Mouse (Mus musculus) macrophage (primary cell): ENCODE results near the gene Mtcl1. TPM values are rescaled to one million over a fixed set of nuclear protein-coding genes. Genes with fewer than 3 reads are reported as not detected.

ENCODE experiments used
- H3K27ac ChIP-seq: fragments of 350-480 bp; formaldehyde crosslinking; 2 replicates; pipeline ENCODE4 v1.9.0; 2021
- H3K36me3 ChIP-seq: fragments of 350-480 bp; formaldehyde crosslinking; 2 replicates; pipeline ENCODE4 v1.9.0; 2021; ENCODE audit errors: inconsistent target
- H3K4me3 ChIP-seq: fragments of 350-480 bp; formaldehyde crosslinking; 2 replicates; pipeline ENCODE4 v1.9.0; 2021; ENCODE audit errors: inconsistent target
- H3K79me2 ChIP-seq: fragments of 350-480 bp; formaldehyde crosslinking; 2 replicates; pipeline ENCODE4 v1.9.0; 2021; ENCODE audit errors: inconsistent target
- WGBS: methylation state at CpG from one replicate; pipeline ENCODE4 v1.1.7; 2026; ENCODE audit warnings: inconsistent platforms; ENCODE audit not compliant: missing documents; 5-methylcytosine and 5-hydroxymethylcytosine counted together
- polyA plus RNA-seq: library from polyadenylated mRNA; stranded (reverse); fragments of 250-400 nt; gene quantifications from 3 replicates; pipeline ENCODE4 v1.2.4, GENCODE M21; 2018; ENCODE audit warnings: inconsistent platforms

Gene Mtcl1
- polyA plus RNA-seq, 1 experiment from 2014 or later, result not detected

DNA sequence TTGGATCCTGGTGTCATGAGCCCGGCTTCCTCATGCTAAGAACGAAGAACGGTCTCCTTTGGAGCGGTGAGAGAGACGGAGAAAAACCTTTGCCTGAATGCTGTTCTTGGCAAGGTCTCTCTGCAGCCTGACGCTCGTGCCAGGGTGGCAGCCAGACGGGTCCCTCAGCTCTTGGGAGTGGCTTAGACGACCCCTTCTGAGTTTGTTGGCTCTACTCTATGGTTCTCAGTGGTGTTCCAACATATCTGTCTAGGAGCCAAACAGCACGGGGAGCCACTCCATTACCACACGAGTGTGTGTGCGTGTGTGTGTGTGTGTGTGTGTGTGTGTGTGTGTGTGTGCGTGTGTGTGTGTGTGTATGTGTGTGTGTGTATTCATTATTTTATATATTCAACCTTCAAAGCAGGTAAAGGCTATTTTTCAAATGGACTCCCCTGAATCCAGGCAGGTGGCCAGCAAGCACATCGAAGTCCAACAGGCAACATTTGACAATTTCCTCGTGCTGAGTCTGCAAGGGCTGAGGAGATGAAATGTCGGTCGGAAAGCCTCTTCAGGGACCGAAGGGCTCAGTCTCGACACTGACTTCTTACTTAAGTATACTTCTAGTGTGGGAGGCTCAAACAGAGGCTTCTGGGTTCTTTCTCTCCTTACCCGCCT is 128.7 kb downstream of the Mtcl1 start:
- Histone ChIP-seq H3K36me3 (no peaks in the 10 kb centered on the region), H3K79me2 (no peaks in the 10 kb centered on the region), H3K4me3 (no peak overlapping the region), H3K27ac (no peak overlapping the region)
- WGBS, result 84% methylated on average over 13 of the region's 20 CpGs

DNA sequence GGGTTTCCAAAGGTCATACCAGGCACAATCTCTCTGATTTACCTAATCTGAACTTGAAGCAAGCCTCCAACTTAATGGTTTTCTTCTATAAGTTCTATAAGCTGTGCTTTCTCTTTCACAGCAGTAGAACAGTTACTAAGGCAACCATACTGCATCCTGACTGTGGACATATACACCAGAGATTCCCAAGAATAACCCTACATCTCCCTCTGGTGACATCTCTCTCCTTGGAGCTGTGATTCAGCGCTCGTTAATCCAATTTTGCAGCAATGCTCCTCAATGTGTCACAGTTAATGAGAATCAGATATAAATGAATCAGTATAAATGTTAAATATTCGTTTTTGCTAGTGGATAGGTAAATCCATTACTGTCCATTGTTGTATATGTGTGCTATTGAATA is 131.5 kb downstream of the Mtcl1 start:
- Histone ChIP-seq H3K4me3 (no peak overlapping the region), H3K27ac (no peak overlapping the region), H3K36me3 (no peaks in the 10 kb centered on the region), H3K79me2 (no peaks in the 10 kb centered on the region)
- WGBS, result 84% methylated on average over 3 of the region's 3 CpGs

DNA sequence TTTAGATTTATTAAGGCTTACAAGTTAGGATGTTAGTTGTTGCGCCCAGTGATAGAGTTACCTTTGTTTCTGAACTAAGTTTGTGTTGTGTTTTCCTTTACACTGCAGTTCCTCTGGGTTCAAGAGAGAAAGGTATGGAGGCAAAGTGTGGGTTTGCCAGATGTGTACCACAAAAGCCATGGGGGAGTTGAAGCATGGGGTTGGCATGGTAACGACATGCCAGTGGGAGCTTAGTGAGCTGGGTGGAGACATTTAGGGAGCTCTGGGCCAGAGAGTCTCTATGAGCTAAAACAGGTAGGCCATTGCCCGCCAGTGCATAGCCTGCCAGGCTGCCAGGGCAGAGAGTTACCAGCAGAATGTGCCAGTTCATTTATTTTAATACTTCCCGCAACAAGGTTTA is 132.0 kb downstream of the Mtcl1 start:
- WGBS, result 98% methylated on average over 4 of the region's 4 CpGs

DNA sequence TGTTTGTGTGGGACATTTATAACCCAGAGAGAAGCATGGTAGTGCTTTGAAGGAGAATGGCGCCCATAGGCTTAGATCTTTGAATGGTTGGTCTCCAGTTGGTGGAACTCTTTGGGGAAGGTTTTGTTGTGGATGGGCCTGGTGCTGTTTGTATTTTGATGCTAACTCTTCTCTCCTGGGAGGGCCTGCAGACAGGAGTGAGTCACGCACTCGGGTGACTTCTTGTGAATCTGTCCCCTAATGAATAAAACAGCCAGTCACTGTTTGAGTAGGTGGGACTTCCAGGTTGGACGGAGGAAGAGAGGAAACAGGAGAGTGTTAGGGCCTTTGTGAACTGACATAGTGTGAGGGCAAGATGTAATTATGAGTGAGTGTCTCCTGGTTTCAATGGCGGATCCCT is 132.4 kb downstream of the Mtcl1 start:
- no peaks in the 10 kb centered on the region for H3K79me2 ChIP-seq
- no peak overlapping the region for H3K27ac ChIP-seq
- WGBS, result 93% methylated on average over 5 of the region's 5 CpGs
- H3K36me3 ChIP-seq, result no peaks in the 10 kb centered on the region
- no peak overlapping the region for H3K4me3 ChIP-seq

More for the DNA sequence above, 132.0 kb downstream of the Mtcl1 start:
- H3K27ac ChIP-seq, result no peak overlapping the region
- no peaks in the 10 kb centered on the region for H3K79me2 ChIP-seq
- H3K36me3 ChIP-seq, result no peaks in the 10 kb centered on the region
- no peak overlapping the region for H3K4me3 ChIP-seq

DNA sequence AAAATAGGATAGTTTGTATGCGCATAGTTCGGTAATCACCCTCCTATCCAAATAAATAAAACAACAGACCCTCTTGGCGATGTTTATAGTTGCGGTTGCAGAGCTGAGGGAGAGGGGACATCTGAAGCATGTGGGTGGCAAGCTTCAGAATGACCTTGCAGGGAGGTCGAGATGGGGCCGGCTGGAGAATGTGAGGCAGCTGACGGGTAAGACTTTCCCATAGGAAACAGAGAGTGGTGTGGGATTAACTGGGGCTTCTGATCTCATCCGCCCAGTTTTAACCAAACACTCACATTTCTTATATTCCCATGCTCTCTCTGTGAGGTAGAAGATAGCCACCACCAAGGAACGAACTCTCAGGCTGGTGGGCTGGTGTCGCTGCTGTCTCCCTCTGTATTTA is 134.1 kb downstream of the Mtcl1 start:
- no peak overlapping the region for H3K27ac ChIP-seq
- no peaks in the 10 kb centered on the region for H3K79me2 ChIP-seq
- H3K36me3 ChIP-seq, result no peaks in the 10 kb centered on the region
- no peak overlapping the region for H3K4me3 ChIP-seq
- 38% methylated on average over 9 of the region's 10 CpGs for WGBS

DNA sequence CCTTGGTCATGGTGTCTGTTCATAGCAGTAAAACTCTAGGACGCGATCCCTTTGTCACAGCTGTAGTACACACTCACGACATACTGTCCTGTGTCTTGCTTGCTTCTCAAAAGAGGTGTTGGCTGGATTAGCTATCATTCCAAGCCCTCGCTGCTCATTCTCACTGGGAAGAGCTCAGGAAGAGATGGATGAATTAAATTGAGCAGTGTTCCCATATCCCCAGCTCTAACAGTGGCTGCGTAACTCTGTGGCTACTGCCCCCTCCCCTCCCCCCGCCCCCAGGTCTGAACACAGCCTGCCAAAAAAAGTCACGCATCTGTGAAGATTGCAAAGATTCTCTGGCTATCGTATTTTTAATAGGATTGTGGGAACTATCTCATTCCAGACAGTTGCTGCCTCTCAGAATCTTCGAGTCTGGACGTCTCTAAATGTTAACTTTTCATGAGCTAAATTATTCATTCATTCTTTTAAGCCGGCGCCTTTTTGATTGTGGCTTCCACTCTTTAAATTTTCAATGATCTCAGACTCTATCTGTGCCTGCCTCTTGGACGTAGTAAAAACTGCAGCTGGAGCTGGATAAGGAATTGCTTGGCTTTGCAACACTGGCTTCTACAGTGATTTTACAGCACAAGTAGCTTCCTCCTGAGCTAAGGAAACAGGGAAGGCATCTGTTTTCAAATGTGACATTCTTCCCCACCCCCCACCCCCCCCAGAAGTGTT is 134.8 kb downstream of the Mtcl1 start:
- Histone ChIP-seq H3K27ac (no peak overlapping the region), H3K4me3 (no peak overlapping the region), H3K36me3 (no peaks in the 10 kb centered on the region), H3K79me2 (no peaks in the 10 kb centered on the region)
- 58% methylated on average over 13 of the region's 13 CpGs for WGBS

DNA sequence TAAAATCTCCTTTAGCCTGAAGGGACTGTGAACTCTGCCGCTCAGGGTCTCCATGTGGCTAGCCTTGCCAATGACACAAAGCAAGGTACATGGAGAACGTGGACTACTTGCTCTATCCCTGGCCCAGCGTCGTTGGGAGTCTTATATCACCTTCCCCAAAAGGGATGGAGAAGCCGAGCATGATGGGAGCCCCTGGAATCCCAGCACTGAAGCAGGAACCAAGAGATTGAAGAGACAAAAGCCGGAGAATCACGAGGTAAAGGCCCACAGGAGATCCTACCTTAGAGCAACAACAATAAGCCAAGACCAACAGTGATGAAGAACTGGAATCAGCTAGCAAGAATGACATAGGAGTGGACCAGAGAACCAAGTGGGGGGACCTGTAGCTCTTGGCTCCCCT is 147.6 kb downstream of the Mtcl1 start:
- Histone ChIP-seq H3K27ac (no peak overlapping the region), H3K79me2 (no peaks in the 10 kb centered on the region), H3K4me3 (no peak overlapping the region), H3K36me3 (no peaks in the 10 kb centered on the region)
- whole genome bisulfite sequencing, result 91% methylated on average over 7 of the region's 7 CpGs

DNA sequence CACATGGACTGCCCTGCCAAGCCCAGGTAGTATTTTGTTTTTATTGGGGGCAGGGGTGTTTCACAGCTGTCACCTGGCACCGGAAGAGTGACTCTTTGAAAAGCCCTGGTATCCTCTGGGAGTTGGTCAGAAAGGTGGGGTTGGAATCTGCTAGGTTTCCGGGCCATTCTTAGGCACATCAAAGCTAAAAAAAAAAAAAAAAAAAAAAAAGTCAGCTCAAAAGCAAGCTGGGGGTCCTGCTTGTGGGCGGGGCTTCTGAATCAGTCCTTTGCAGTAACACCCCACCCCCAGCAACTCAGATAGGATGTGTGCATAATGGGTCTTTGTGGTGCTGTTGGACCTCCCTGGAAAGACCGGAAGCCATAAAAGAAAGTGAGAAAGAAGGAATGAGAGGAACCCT is 148.3 kb downstream of the Mtcl1 start:
- WGBS, result 62% methylated on average over 4 of the region's 4 CpGs
- no peaks in the 10 kb centered on the region for H3K36me3 ChIP-seq
- H3K4me3 ChIP-seq, result no peak overlapping the region
- no peak overlapping the region for H3K27ac ChIP-seq
- H3K79me2 ChIP-seq, result no peaks in the 10 kb centered on the region

DNA sequence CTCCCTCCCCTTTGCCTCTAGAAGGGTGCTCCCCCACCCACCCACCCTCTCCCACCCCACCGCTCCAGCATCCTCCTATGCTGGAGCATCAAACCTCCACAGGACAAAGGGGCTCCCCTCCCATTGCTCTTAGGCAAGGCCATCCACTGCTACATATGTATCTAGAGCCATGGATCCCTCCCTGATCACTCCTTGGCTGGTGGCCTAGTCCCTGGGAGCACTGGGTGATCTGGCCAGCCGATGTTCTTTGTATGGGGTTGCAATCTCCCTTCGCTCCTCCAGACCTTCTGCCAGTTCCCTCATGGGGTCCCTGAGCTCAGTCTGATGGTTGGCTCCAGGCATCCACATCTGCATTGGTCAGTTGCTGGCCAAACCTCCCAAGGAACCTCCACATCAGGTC is 151.8 kb downstream of the Mtcl1 start:
- H3K4me3 ChIP-seq, result no peak overlapping the region
- 92% methylated on average over 2 of the region's 3 CpGs for WGBS
- no peak overlapping the region for H3K27ac ChIP-seq
- H3K36me3 ChIP-seq, result no peaks in the 10 kb centered on the region
- no peaks in the 10 kb centered on the region for H3K79me2 ChIP-seq

DNA sequence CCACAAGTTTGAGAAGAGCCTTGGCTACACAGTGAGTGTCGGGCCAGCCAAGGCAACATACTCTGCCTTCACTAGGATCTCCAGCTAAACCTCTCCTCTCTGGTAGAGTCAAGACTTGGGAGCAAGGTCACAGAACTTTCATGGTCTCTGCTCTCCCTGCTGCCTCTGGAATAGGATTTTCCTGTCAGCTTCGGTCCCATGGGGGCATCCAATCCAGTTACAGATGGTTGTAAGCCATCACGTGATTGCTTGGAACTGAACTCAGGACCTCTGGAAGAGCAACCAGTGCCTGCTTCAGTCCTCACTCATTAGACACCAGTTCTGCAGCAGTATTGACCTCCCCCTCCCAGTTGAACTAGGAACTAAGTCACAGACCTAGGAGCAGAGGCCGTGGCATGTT is 156.0 kb downstream of the Mtcl1 start:
- 95% methylated on average over 4 of the region's 4 CpGs for WGBS
- Histone ChIP-seq H3K79me2 (no peaks in the 10 kb centered on the region), H3K36me3 (no peaks in the 10 kb centered on the region), H3K4me3 (no peak overlapping the region), H3K27ac (no peak overlapping the region)

DNA sequence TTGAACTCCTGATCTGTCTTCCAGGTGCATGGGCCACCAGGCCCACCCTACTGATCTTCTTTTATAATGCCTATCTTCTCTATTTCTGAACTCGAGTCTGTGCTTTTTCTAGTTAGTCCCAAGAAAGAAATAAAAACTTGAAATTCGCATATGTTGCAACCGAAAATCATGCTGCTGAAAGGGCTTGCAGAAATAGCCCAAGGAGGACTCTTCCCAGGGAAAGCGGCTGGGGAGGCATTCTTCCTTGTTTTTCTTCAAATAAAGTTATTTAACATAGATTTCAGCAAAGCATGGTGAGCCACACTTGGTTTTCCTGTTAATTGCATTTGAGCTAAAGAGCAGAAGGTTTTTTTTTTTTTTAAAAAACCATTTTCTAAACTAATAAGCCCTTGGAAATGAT is 159.7 kb downstream of the Mtcl1 start:
- Histone ChIP-seq H3K4me3 (no peak overlapping the region), H3K79me2 (no peaks in the 10 kb centered on the region), H3K27ac (no peak overlapping the region), H3K36me3 (no peaks in the 10 kb centered on the region)
- WGBS, result 87% methylated on average over 4 of the region's 4 CpGs

Other genes with a start within 250 kb of the Mtcl1 start
- 50.9 to 61.6 TPM (median 61.2 TPM) in 3 replicates for gene Rab12, start 70.0 kb upstream of the Mtcl1 start, polyA plus RNA-seq
- not detected in 3 replicates for gene Themis3, start 144.9 kb upstream of the Mtcl1 start, polyA plus RNA-seq